ENCODE assay signal across 12 mouse cellular contexts in the genomic region with DNA sequence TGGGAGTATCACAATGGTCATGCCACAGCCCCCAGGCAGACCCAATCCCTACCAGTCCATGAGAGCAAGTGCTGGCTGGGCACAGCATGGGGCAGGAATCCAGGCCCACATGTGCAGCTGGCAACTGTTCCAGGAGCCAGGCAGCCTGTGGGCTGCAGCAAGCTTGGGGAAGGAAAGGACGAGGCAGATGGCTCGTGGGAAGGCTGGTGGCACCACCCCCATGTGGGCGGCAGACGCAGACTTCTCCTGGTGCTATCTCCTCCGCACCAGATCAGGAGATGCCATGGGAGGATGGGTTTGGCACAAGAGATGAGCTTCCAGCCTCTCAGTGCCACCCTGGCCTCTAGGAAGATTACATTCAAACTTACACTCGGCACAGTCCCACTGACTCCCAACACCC. TPM values are rescaled to one million over a fixed set of nuclear protein-coding genes. Genes with fewer than 3 reads are reported as not detected.
A peak's percentile ranks its signal among the peaks of the same experiment; 100 is the strongest.
DNase-seq lines count a peak whose midpoint lies in the region; ATAC-seq lines count a peak whose summit lies in the region.
"Had no signal": no experiment of that assay in that cellular context is flagged by ENCODE, and none has a peak within 500 bp of the region (broad histone marks: within the 10 kb centered on the region; RNA-seq: fewer than 3 reads in every experiment).

No protein-coding gene starts in this region.

- 67% methylated on average over 6 of the region's 6 CpGs for WGBS in heart, embryonic 10.5 days

- H3K4me3 ChIP-seq in heart, embryonic 10.5 days = no peak overlapping the region
- H3K4me3 ChIP-seq: erythroblast, embryonic 14.5 days; limb, embryonic 13.5 days had no signal

- H3K9me3 ChIP-seq in heart, embryonic 10.5 days = no peaks in the 10 kb centered on the region
- H3K9me3 ChIP-seq: limb, embryonic 13.5 days had no signal

- peak; percentile 66 for ATAC-seq in frontal cortex, adult (ENCODE audit: low TSS enrichment)
- ATAC-seq in erythroid progenitor cell, adult 5-6 weeks (replicated peaks; ENCODE audit: low FRiP score, poor library complexity, severe bottlenecking) = no peak
- ATAC-seq: inflammation-experienced regulatory T-cells, adult 6 months; lung, postnatal 0 days had no signal

- H3K27ac ChIP-seq in heart, embryonic 10.5 days = no peak overlapping the region
- H3K27ac ChIP-seq: limb, embryonic 13.5 days had no signal

- intact Hi-C loops in gastrocnemius, postnatal 14 days (cut with DNase I; ENCODE audit: low total_unique reads) = loop anchor here (10.0 kb wide), 1 partner anchor 428 kb away; no protein-coding TSS in a partner anchor
- intact Hi-C loops in gastrocnemius, postnatal 36 days (cut with DNase I) = no loop called here

- peaks cover 21% of the 10 kb centered on the region; the same call in 1 of the 2 replicates for H3K27me3 ChIP-seq in heart, embryonic 10.5 days (ENCODE audit: insufficient read depth, poor library complexity, severe bottlenecking)
- H3K27me3 ChIP-seq: limb, embryonic 13.5 days had no signal

- peak; percentile 13 for DNase-seq in gastrocnemius, postnatal 14 days
- DNase-seq in gastrocnemius, postnatal 36 days = no peak
- peak; percentile 84 for DNase-seq in left cerebral cortex, adult 11 months (ENCODE audit: low spot score)
- peak; percentile 93 to 96 for DNase-seq in right cerebral cortex, postnatal 36 days (ENCODE audit: low spot score in 2 of 2)
- DNase-seq in heart, embryonic 10.5 days (ENCODE audit: low spot score) = no peak
- DNase-seq in T-cell, adult 2 months (ENCODE audit: low spot score) = no peak

- peaks cover 29% of the 10 kb centered on the region for H3K4me1 ChIP-seq in heart, embryonic 10.5 days

- H3K36me3 ChIP-seq in heart, embryonic 10.5 days = no peaks in the 10 kb centered on the region
- H3K36me3 ChIP-seq: limb, embryonic 13.5 days had no signal

RNA-seq across cellular contexts. Expression of a gene that starts 33.7 kb away (rescaled TPM):
- total RNA-seq in gastrocnemius, postnatal 14 days (2021) = 1 to 10 TPM; 1.5 to 2.7 TPM
- 1 to 10 TPM; 1.6 to 2.0 TPM for total RNA-seq in gastrocnemius, postnatal 36 days (2021)
- total RNA-seq in erythroid progenitor cell, adult 5-6 weeks (2015; ENCODE audit: low replicate concordance) = not detected in 2 replicates
- not detected in 2 replicates for total RNA-seq in erythroid progenitor cell, adult 5-6 weeks (2017; ENCODE audit: low replicate concordance)
- polyA plus RNA-seq in heart, embryonic 10.5 days (2016; fragmentation: Nextera tagmentation; extraction: Ambion mirVana) = 3.6 and 3.7 TPM in 2 replicates
- polyA plus RNA-seq: erythroblast, embryonic 14.5 days; inflammation-experienced regulatory T-cells, adult 6 months had no signal

RNA-seq across cellular contexts. Expression of a gene that starts 53.2 kb away (rescaled TPM):
- under 1 TPM in 1 of 2 experiments, not detected in 1; 0.55 TPM for total RNA-seq in gastrocnemius, postnatal 14 days (2021)
- not detected for total RNA-seq in gastrocnemius, postnatal 36 days (2021)
- total RNA-seq in erythroid progenitor cell, adult 5-6 weeks (2015; ENCODE audit: low replicate concordance) = not detected in 2 replicates
- total RNA-seq in erythroid progenitor cell, adult 5-6 weeks (2017; ENCODE audit: low replicate concordance) = not detected in 2 replicates
- polyA plus RNA-seq in heart, embryonic 10.5 days (2016; fragmentation: Nextera tagmentation; extraction: Ambion mirVana) = 0.54 and 0.72 TPM in 2 replicates
- polyA plus RNA-seq: erythroblast, embryonic 14.5 days had no signal

RNA-seq across cellular contexts. Expression of a gene that starts 54.9 kb away (rescaled TPM):
- 10 to 100 TPM; 25.3 to 28.5 TPM for total RNA-seq in gastrocnemius, postnatal 14 days (2021)
- 10 to 100 TPM; 21.4 to 24.8 TPM for total RNA-seq in gastrocnemius, postnatal 36 days (2021)
- 8.0 and 8.3 TPM in 2 replicates for total RNA-seq in erythroid progenitor cell, adult 5-6 weeks (2015; ENCODE audit: low replicate concordance)
- total RNA-seq in erythroid progenitor cell, adult 5-6 weeks (2017; ENCODE audit: low replicate concordance) = 2.3 and 5.9 TPM in 2 replicates
- polyA plus RNA-seq in heart, embryonic 10.5 days (2016; fragmentation: Nextera tagmentation; extraction: Ambion mirVana) = 60.7 and 67.7 TPM in 2 replicates

Comparison
In these comparisons a context has a peak if more than half of its experiments do, and no peak if none do; other contexts are left out.
1. DNase-seq: peak in gastrocnemius, postnatal 14 days (single experiment), left cerebral cortex, adult 11 months (single experiment) and right cerebral cortex, postnatal 36 days (2 of 2); none in gastrocnemius, postnatal 36 days (0 of 2), heart, embryonic 10.5 days (single experiment) and T-cell, adult 2 months (single experiment).